Mouse (Mus musculus): ENCODE results near the gene Zfp719.

The Zfp719 gene

DNA sequence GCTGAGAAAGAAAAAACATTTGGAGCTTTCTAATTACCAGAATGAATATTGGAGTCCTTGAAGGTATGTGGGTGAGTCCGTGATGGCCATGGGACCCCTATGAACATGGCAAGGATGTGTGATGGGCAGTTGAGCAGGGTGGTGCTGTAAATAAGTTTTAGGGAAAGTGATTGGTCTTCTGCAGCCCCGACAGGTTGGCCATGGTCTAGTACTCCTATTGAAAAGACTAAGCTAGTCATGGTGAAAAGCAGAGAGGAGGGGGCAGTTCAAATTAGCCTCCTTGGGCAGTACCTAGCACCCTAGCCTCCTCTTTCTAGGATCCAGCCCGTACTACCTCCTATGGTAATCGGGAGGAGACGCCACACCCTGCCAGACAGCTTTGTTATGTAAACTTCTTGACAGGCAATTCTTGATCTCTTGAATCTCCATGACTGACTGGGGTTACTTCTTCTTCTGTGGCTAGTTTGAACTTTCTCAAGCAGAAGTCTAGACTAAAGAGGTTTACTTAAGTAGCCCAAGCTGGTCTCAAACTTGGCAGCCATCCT lies 28.4 kb downstream of the Zfp719 start:
- DNase-seq (ENCODE audit: low spot score) = no peak

DNA sequence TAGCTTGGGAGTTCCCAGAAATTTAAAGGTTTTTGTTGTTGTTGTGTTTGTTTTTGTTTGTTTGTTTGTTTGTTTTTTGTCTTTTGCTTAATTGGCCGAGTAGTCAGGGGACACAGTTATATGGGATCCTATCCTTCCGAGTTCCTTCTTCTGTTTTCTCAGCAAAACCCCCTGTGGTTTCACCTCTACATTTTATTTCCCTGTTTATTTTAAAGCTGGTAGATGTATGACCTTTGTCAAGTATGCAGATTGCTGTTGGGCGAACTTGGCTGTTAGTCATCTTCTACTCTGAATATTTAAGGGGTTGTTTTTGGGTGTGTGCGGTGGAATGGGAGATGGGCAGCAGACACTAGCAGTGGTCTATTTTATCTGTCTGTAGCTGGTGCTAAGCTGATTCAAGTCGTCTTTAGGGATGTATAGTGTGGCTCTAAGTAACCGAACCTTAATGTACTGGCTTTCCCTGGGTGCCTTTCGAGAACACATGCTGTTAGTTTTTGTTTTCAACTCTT lies 29.0 kb downstream of the Zfp719 start:
- no peak for DNase-seq (ENCODE audit: low spot score)

DNA sequence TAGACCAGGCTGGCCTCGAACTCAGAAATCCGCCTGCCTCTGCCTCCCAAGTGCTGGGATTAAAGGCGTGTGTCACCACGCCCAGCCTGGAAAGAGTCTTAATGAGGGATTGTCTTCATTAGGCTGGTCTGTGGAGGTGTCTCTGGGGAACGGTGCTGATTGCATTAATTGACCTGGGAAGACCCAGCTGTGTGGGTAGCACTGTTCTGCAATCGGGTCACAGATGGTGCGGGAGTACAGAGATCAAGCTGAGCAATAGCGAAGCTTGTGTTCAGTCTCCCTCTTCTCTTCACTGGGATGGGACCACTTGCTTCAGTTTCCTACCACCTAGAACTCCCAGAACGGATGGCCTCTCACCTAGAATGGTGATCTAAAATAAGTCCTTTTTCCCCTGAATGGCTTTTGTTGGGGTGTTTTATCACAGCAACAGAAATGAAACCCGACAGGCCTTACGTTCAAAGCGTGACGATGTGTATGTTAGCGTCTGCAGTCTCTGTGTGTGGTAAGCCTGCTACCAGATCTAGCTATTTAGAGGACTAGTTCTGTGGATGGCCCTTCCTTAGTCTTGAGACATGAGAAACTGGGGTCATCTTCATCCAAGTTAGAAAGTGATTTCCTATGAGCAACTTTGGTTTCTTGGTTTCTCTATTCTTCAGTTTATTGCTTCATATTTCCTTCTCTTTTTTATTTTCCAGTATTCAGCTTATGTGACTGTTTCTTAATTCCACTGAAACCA lies 34.6 kb downstream of the Zfp719 start:
- DNase-seq (ENCODE audit: low spot score) = no peak

DNA sequence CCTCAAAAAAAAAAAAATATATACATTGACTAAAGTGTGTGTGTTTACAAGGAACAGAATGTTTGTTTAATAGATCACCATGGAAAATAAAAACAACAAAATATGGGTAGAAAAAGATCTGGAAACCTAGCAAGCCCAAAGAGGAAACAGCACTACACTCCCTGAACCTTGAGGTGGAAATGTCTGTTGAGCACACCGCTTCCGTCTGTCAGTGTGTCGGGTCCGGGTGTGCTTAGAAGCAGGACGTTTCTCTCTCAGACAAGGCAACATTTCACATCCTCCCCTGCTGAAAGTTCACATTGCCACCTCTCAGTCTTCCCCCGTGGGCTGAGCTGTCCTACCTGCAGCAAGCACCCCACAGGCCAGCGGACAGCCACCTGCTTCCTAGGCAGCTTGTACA lies 43.5 kb downstream of the Zfp719 start:
- DNase-seq (ENCODE audit: low spot score) = no peak

DNA sequence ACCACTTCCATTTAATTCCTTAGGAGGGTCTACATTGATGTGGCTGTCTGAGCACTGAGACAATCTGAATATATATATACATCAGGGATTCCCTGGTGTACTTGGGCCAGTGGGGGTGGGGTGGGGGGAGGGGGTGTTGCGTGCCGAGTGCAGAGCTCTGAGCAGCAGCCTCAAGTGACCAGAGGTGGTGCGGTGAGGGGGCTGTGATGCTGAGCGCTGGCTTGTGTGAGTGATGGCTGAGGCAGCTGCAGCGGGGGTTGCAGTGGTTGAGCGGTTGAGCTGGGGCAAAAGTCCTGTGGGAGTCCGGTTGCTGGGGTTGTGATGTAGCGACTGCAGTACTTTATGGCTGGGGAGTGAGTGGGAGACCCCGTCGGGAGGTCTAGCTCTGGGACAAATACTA lies 44.4 kb downstream of the Zfp719 start:
- DNase-seq (ENCODE audit: low spot score) = no peak

DNA sequence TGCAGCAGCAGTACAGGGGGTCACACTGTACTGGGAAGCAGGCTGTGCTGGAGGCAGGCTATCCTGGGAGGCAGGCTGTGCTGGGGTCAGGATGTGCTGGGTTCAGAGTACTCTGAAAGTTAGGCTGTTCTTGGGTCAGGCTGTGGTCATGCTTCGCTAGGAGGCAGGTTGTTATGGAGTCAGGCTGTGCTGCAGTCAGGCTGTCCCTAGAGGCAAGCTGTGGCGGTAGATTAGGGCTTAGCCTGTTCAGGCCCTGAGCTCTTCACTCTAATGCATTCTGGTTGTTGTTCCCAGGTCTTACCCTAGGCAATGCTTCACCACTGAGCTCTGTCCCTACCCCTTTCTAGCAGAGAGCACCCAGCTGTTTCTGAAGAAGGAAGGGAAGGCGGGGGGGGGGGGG lies 45.7 kb downstream of the Zfp719 start:
- no peak for DNase-seq (ENCODE audit: low spot score)

DNA sequence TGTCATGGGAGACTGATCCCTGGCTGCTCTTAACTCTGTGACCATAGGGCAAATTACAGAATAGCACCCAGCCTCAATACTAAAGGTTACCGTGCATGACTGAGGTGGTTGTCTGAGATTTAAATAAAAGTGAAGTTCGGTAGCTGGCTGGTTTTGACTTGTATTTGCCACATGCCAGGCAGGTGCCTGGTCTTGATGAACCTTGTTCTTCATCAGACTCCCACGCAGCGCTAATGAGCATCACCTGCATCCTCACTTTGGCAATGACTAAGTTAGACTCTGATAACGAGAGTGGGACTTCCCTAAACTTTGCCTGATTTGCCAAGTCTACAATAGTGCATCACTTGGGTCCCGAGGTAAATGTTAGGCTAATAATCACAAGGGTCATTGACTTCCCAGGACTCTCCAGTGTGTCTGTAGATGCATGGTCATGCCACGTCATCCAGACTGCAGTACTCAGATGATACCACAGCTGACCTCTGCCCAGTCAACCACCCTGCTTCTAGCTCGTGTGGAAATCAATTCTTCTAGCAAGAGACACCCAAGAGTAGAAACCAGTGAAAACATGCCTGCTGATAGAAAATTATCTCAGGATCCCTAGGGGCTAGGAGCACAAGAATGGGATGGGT lies 46.5 kb downstream of the Zfp719 start:
- no peak for DNase-seq (ENCODE audit: low spot score)

DNA sequence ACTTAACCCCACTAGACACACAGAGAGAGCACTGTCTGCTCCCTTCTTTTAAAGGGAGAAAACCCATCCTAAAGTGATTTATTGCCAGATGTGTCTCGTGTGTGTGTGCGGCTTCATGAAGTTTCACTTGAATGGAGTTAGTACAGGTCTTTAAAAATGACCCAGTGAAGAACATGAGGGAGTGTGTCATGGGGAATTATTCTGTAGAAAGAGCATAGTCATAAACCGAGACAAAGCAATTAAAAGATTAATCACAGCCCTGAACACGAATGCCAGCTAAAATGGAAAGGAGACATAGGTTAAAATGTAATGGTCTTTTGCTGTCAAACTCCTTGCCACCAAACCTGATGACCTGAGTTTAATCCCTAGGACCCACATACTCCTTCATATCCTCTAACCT lies 54.5 kb downstream of the Zfp719 start:
- no peak for DNase-seq (ENCODE audit: low spot score)

DNA sequence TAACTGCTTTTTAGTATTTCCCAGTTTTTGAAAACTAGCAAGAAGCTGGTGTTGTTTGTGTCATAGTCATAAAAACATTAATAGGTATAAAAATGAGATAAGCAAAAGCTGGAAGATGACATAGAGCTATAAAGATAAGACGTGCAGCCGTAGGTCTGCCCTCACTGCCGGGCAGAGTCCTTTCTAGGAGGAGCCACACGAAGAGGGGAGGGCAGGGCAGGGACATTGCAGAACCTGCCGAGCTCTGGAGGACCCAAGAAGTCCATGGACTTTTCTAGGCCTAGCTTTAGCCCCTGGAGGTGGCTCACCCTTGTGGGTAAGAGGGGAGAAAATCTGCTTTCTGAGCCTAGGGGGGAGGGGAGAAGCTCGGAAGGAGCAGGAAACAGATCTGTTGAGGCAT lies 55.1 kb downstream of the Zfp719 start, which contains the start of gene Ceacam18:
TSS of gene Ceacam18 (plus strand) at position 208 of the 400 bp plus-strand sequence.
- no peak for DNase-seq (ENCODE audit: low spot score)

DNA sequence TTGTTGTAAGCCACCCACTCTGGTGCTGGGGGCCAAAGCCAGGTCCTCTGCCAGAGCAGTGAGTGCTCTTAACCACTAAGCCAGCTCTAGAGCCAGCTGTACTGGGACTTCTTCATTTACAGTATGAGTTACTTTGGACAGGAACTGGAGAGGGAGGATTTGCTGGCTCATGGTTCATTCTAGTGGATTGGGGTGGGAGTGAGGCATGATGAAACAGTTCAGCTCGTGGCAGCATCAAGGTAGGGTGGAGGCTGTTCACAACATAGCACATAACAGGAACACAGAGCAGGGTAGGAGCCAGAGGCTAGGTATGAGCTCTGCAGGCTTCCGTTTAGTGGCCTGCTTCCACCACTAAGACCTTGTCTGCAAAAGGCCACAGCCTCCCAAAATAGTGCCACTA lies 56.8 kb downstream of the Zfp719 start:
- DNase-seq (ENCODE audit: low spot score) = no peak

DNA sequence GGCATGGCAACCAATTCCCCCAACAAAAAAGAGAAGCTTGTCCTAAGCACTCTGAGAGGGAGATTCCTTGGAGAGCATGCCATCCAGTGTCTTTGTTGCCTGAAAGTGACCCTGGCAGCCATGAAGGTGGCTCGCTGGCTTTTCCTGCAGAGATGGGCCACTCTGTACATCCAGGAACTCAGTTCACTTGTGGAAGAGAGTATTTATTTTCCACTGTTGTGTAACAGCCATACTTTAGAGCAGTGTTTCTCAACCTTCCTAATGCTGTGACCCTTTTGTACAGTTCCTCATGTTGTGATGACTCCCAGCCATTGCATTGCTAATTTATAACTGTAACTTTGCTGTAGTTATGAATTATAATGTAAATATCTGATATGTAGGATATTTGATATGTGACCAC lies 57.7 kb downstream of the Zfp719 start:
- no peak for DNase-seq (ENCODE audit: low spot score)

DNA sequence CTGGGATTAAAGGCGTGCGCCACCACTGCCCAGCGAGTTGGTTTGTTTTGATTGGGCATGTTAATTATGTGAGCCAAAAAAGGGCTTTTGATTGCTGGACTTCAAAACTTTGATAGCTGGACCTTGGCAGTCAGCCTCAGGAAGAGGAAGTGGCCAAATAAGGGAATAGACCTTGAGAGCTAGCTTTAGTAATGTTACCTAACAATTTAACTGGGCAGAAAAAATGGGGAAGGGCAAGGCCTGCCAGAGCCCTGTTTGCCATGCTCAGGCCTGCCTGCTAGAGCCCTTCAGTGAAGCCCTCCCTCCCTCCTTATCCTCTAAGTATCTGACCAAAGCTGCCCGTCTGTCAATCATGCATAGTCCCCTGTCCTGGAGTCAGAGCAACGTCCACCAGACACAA lies 63.2 kb downstream of the Zfp719 start:
- DNase-seq (ENCODE audit: low spot score) = no peak
